Mouse (Mus musculus): ENCODE measurements around the gene Map3k9. TPM values are rescaled to one million over a fixed set of nuclear protein-coding genes. Genes with fewer than 3 reads are reported as not detected.

Gene Map3k9
- total RNA-seq, 2 experiments from 2014 or later, result 0.72 TPM; not detected in 1

- ATAC-seq (replicated peaks; ENCODE audit: poor library complexity, severe bottlenecking), result peak; percentile 90
Observed at GRCm38 (mm10) chr12:81719715-81720114, 61.3 kb downstream of the Map3k9 start.

- ATAC-seq (replicated peaks; ENCODE audit: poor library complexity, severe bottlenecking), result peak; percentile 80
Observed at GRCm38 (mm10) chr12:81719161-81719560, 61.8 kb downstream of the Map3k9 start.

- ATAC-seq (replicated peaks; ENCODE audit: poor library complexity, severe bottlenecking), result no peak
Observed at GRCm38 (mm10) chr12:81712618-81713017, 68.4 kb downstream of the Map3k9 start.

- ATAC-seq (replicated peaks; ENCODE audit: poor library complexity, severe bottlenecking), result 0 out of 2 replicates have a peak, but pooled peaks have one; percentile 35
Observed at GRCm38 (mm10) chr12:81702903-81703302, 78.1 kb downstream of the Map3k9 start.

- ATAC-seq (replicated peaks; ENCODE audit: poor library complexity, severe bottlenecking), result peak; percentile 30; the same call in 1 of the 2 replicates
Observed at GRCm38 (mm10) chr12:81698011-81698410, 83.0 kb downstream of the Map3k9 start.

GRCm38 (mm10) chr12:81691177-81691730 is 89.7 kb downstream of the Map3k9 start:
- no peak for ATAC-seq (replicated peaks; ENCODE audit: poor library complexity, severe bottlenecking)

- ATAC-seq (replicated peaks; ENCODE audit: poor library complexity, severe bottlenecking), result no peak
Observed at GRCm38 (mm10) chr12:81690751-81691150, 90.2 kb downstream of the Map3k9 start.

GRCm38 (mm10) chr12:81690111-81690510 is 90.9 kb downstream of the Map3k9 start:
- no peak for ATAC-seq (replicated peaks; ENCODE audit: poor library complexity, severe bottlenecking)

GRCm38 (mm10) chr12:81689505-81690056 is 91.4 kb downstream of the Map3k9 start:
- no peak for ATAC-seq (replicated peaks; ENCODE audit: poor library complexity, severe bottlenecking)

GRCm38 (mm10) chr12:81688537-81688936 is 92.4 kb downstream of the Map3k9 start:
- ATAC-seq (replicated peaks; ENCODE audit: poor library complexity, severe bottlenecking), result peak; percentile 68

- no peak for ATAC-seq (replicated peaks; ENCODE audit: poor library complexity, severe bottlenecking)
Observed at GRCm38 (mm10) chr12:81687873-81688272, 93.1 kb downstream of the Map3k9 start.

GRCm38 (mm10) chr12:81686406-81687117 is 94.4 kb downstream of the Map3k9 start:
- ATAC-seq (replicated peaks; ENCODE audit: poor library complexity, severe bottlenecking), result no peak

- ATAC-seq (replicated peaks; ENCODE audit: poor library complexity, severe bottlenecking), result no peak
Observed at GRCm38 (mm10) chr12:81685981-81686380, 95.0 kb downstream of the Map3k9 start.

GRCm38 (mm10) chr12:81684096-81684495 is 96.9 kb downstream of the Map3k9 start:
- no peak for ATAC-seq (replicated peaks; ENCODE audit: poor library complexity, severe bottlenecking)

GRCm38 (mm10) chr12:81683395-81683794 is 97.6 kb downstream of the Map3k9 start:
- no peak for ATAC-seq (replicated peaks; ENCODE audit: poor library complexity, severe bottlenecking)

GRCm38 (mm10) chr12:81679807-81680529 is 101.0 kb downstream of the Map3k9 start:
- ATAC-seq (replicated peaks; ENCODE audit: poor library complexity, severe bottlenecking), result no peak

- peak; percentile 80 for ATAC-seq (replicated peaks; ENCODE audit: poor library complexity, severe bottlenecking)
Observed at GRCm38 (mm10) chr12:81675557-81675956, 105.4 kb downstream of the Map3k9 start.
